Mouse (Mus musculus) ovary, postnatal 14 days (tissue): ENCODE measurements around the gene Nlrp4b.
"Not testable (repeated sequence)": the region's sequence is repeated elsewhere in the genome, so short reads cannot be mapped to it uniquely, and the experiment has no call there.

ENCODE experiments used
- DNase-seq: peaks from one replicate; pipeline ENCODE4 v3.0.0; 2022; ENCODE audit warnings: low spot score

Nlrp4b gene

GRCm38 (mm10) chr7:10687489-10687888, at the start of gene Nlrp4b:
Gene Nlrp4b (plus strand): TSS chr7:10687789.
- no peak for DNase-seq

GRCm38 (mm10) chr7:10754264-10754663, 66.7 kb downstream of the Nlrp4b start, which contains the start of gene Vmn1r71:
Gene Vmn1r71 (minus strand): TSS chr7:10754364.
- DNase-seq, result no peak

- DNase-seq, result not testable (repeated sequence)
Observed at GRCm38 (mm10) chr7:10757551-10757950, 70.0 kb downstream of the Nlrp4b start.
